ENCODE assay signal across 17 mouse cellular contexts in the genomic region with DNA sequence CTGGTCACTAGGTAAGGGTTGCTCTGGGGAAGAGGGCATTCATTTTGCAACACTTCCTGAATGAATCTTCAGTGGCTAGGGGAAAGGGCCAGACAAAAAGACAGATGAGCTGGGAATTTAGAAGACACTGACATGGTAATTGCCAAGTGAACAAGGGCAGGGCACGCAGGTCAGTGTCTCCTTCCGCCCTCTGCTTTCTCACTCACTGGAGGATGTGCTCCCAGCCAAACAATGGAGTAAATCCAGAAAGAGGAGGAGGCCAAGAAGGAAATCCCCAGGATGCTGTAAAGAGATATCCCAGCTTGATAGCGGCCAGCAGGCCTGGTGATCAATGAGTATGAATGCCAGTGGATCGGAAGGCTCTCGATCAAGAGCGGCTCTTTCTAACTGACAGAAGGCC.
"Had no signal": no experiment of that assay in that cellular context is flagged by ENCODE, and none has a peak within 500 bp of the region (broad histone marks: within the 10 kb centered on the region; RNA-seq: fewer than 3 reads in every experiment).

No protein-coding gene starts in this region.

- H3K9ac ChIP-seq: lung, embryonic 14.5 days; midbrain, embryonic 12.5 days; neural tube, embryonic 13.5 days; neural tube, embryonic 15.5 days had no signal

- H3K36me3 ChIP-seq: midbrain, embryonic 10.5 days; midbrain, embryonic 12.5 days; neural tube, embryonic 13.5 days; neural tube, embryonic 15.5 days had no signal

- H3K9me3 ChIP-seq: midbrain, embryonic 12.5 days; neural tube, embryonic 15.5 days had no signal

- H3K4me3 ChIP-seq: midbrain, embryonic 10.5 days; midbrain, embryonic 12.5 days; myocyte; neural tube, embryonic 13.5 days; neural tube, embryonic 15.5 days had no signal

- DNase-seq: lung, embryonic 14.5 days; lung, postnatal 10 days; midbrain, embryonic 14.5 days; retina, postnatal 1 day; right cerebral cortex, adult 18-20 months; right cerebral cortex, postnatal 25 days; right cerebral cortex, postnatal 4 days; spleen, adult 18-20 months; thymus, adult 18-20 months; thymus, postnatal 14 days; thymus, postnatal 36 days had no signal

- H3K4me2 ChIP-seq: lung, embryonic 14.5 days; midbrain, embryonic 12.5 days; neural tube, embryonic 13.5 days; neural tube, embryonic 15.5 days had no signal

- H3K27ac ChIP-seq: midbrain, embryonic 10.5 days; midbrain, embryonic 12.5 days; neural tube, embryonic 13.5 days; neural tube, embryonic 15.5 days had no signal

- ATAC-seq: midbrain, embryonic 16.5 days had no signal

- H3K27me3 ChIP-seq: neural tube, embryonic 13.5 days; neural tube, embryonic 15.5 days had no signal
